Mouse (Mus musculus) forebrain, embryonic 13.5 days (tissue): ENCODE data around the gene Ccdc28a. TPM values are rescaled to one million over a fixed set of nuclear protein-coding genes. Genes with fewer than 3 reads are reported as not detected.

ENCODE experiments used
- ATAC-seq: fragments of 200-750 bp; cut with Nextera tagmentation; 2 replicates; pipeline ENCODE4 v1.8.0; 2017
- H3K27ac ChIP-seq: fragments of 300-500 bp; sonication (generic); 2 replicates; pipeline ENCODE4 v1.5.1; 2015; ENCODE audit warnings: inconsistent platforms, mild to moderate bottlenecking, moderate library complexity
- H3K27me3 ChIP-seq: fragments of 300-500 bp; sonication (generic); 2 replicates; pipeline ENCODE4 v1.6.1; 2015; ENCODE audit warnings: mild to moderate bottlenecking, inconsistent platforms
- H3K36me3 ChIP-seq: fragments of 300-500 bp; sonication (generic); 2 replicates; pipeline ENCODE4 v1.6.1; 2015; ENCODE audit warnings: mild to moderate bottlenecking, inconsistent platforms; ENCODE audit not compliant: poor library complexity, severe bottlenecking
- H3K4me1 ChIP-seq: fragments of 300-500 bp; sonication (generic); 2 replicates; pipeline ENCODE4 v1.6.1; 2015; ENCODE audit warnings: inconsistent platforms
- H3K4me2 ChIP-seq: fragments of 300-500 bp; sonication (generic); 2 replicates; pipeline ENCODE4 v1.6.1; 2015; ENCODE audit warnings: inconsistent platforms, mild to moderate bottlenecking, moderate library complexity
- H3K4me3 ChIP-seq: fragments of 300-500 bp; sonication (generic); 2 replicates; pipeline ENCODE4 v1.5.1; 2015; ENCODE audit warnings: mild to moderate bottlenecking, inconsistent platforms
- H3K9ac ChIP-seq: fragments of 300-500 bp; sonication (generic); 2 replicates; pipeline ENCODE4 v1.6.1; 2015; ENCODE audit warnings: mild to moderate bottlenecking, inconsistent platforms
- H3K9me3 ChIP-seq: fragments of 300-500 bp; sonication (generic); replicated peaks from 2 replicates; pipeline ENCODE4 v1.6.1; 2016; ENCODE audit warnings: inconsistent platforms
- WGBS: fragments of 180-500 bp; shearing (Covaris S2); methylation state at CpG from one replicate; pipeline ENCODE4 v1.1.7; 2015; 5-methylcytosine and 5-hydroxymethylcytosine counted together
- polyA plus RNA-seq: library from polyadenylated mRNA; unstranded; fragments of >200 nt; fragmentation: Nextera tagmentation; extraction: Ambion mirVana; gene quantifications from 2 replicates; pipeline ENCODE4 v1.2.1, GENCODE M21; 2015

Gene Ccdc28a
- polyA plus RNA-seq, 1 experiment from 2014 or later = 7.2 TPM

DNA sequence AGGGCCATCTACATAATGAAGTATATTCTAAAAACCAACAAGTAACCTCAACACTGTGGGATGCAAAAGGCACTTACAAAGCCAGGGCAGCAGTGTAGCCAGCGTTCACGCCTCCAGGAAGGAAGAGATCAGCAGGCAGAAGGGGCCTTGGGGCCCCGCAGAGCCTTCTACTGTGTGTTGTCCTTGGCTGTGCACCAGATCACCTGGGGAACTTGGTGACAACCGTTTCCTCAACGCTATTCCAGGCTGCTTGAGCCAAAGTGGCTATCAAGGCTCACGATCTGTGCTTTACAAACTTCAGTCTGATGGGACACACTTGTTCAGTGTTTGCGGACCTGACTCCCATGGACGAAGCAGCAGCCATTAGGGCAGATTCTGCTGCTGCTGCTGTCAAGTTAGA is 43.1 kb downstream of the Ccdc28a start:
- H3K36me3 ChIP-seq = no peaks in the 10 kb centered on the region
- no peak overlapping the region for H3K9ac ChIP-seq
- H3K4me1 ChIP-seq = no peaks in the 10 kb centered on the region
- H3K4me3 ChIP-seq = no peak overlapping the region
- no peaks in the 10 kb centered on the region for H3K27me3 ChIP-seq
- H3K9me3 ChIP-seq = no peaks in the 10 kb centered on the region
- no peak overlapping the region for H3K4me2 ChIP-seq
- no peak overlapping the region for H3K27ac ChIP-seq
- WGBS = 83% methylated on average over 8 of the region's 8 CpGs
- no peak for ATAC-seq

DNA sequence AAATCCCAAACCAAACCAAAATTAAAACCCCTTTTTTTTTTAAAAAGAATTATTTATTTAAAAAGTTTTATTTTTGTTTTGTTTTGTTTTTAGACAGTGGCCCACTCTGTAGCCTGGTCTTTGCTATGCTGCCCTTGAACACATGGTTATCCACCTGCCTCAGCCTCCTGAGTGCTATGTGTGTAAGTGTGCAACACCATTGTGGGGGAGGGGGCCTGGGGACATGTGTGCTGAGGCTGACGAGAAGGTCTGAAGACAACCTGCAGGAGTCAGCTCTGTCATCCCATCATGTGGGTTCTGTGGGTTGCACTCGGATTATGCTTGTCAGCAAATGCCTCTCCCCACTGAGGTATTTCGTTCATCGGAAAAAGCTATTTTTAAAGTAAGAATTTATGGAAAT is 45.3 kb downstream of the Ccdc28a start:
- ATAC-seq = no peak
- 83% methylated on average over 4 of the region's 4 CpGs for WGBS
- Histone ChIP-seq H3K4me3 (no peak overlapping the region), H3K27ac (no peak overlapping the region), H3K36me3 (no peaks in the 10 kb centered on the region), H3K4me2 (no peak overlapping the region), H3K9ac (no peak overlapping the region), H3K9me3 (no peaks in the 10 kb centered on the region), H3K4me1 (no peaks in the 10 kb centered on the region), H3K27me3 (no peaks in the 10 kb centered on the region)

DNA sequence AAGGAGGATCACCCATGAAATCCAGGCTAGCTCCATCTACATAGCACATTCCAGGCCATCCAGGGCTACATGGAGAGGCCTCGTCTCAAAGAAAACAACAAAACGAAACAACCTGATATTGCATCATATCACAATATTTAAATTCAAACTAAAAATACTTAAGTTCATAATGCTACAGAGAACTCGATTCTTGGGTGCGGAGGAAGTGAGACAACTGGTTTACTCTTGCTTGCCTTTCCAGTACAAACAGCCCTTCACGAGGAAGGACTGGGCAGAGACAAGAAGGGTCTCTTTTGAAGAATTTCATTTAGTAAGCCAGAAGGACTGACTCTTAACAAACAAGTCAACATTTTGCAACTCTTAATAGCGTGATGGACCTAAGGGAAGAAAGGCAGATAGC is 46.2 kb downstream of the Ccdc28a start:
- Histone ChIP-seq H3K27me3 (no peaks in the 10 kb centered on the region), H3K27ac (no peak overlapping the region), H3K4me2 (no peak overlapping the region), H3K9ac (no peak overlapping the region), H3K36me3 (no peaks in the 10 kb centered on the region), H3K9me3 (no peaks in the 10 kb centered on the region), H3K4me1 (no peaks in the 10 kb centered on the region), H3K4me3 (no peak overlapping the region)
- ATAC-seq = no peak
- 88% methylated on average over 6 of the region's 6 CpGs for WGBS

DNA sequence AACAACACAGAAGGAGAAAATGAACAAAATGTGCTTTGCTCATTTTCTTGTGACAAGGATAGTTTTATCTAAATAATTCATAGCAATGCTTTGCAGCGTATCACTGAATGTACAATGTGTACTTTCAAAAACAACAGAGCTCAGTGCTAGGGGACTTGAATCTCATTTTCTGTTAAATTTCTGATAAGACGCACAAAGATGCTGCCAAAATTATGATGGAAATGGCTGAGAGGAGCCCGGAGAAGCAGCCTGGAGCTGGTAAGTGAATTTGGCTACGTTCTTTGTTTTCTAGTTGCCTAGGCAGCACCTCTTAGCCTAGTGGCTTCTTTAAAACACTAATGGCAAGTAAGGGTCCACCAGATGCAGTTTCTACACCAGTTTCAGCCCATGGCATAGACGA is 52.6 kb downstream of the Ccdc28a start:
- Histone ChIP-seq H3K9ac (no peak overlapping the region), H3K27ac (no peak overlapping the region), H3K27me3 (no peaks in the 10 kb centered on the region), H3K36me3 (no peaks in the 10 kb centered on the region), H3K4me3 (no peak overlapping the region), H3K4me2 (no peak overlapping the region), H3K4me1 (no peaks in the 10 kb centered on the region), H3K9me3 (no peaks in the 10 kb centered on the region)
- no peak for ATAC-seq
- WGBS = 89% methylated on average over 5 of the region's 5 CpGs

DNA sequence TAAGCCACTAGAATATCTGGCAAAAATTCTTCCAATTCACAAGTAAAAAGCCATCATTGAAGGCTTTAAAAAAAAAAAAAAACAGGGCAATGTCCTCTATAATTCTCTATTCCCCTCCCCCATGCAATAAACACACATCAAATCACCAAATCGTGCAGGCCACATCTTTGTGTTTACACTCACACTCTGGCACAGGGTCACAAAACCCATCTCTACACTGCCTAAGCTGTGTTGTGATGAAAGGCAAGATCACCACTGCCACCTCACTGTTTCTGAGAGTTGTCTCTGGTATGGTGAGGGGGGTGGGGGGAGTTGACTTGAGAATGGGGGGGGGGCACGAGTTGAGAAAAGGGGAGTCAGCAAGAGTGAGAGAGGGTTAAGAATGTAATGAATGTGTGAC is 57.5 kb downstream of the Ccdc28a start:
- Histone ChIP-seq H3K4me2 (no peak overlapping the region), H3K9ac (no peak overlapping the region), H3K9me3 (no peaks in the 10 kb centered on the region), H3K27me3 (no peaks in the 10 kb centered on the region), H3K36me3 (no peaks in the 10 kb centered on the region), H3K27ac (no peak overlapping the region), H3K4me3 (no peak overlapping the region), H3K4me1 (no peaks in the 10 kb centered on the region)
- no peak for ATAC-seq
- 63% methylated on average over 2 of the region's 2 CpGs for WGBS

DNA sequence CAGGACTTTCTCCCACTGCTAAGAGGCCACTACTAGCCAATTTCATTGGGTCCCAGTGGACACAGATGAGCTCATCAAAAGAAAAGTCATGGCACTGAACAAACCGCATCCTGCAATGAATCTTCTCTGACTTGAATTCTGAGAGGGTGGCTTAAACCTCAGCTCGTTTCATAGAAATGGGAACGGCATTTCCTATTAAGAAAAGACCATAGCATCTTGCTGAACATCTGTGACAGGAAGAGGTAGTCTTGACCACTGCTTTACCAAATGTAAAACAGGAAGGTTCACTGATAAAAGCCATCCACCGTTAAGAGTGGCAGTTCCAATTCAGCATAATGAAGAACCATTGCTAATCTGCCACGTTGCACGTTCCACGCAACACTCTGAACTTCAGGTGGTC is 58.1 kb downstream of the Ccdc28a start:
- H3K9ac ChIP-seq = no peak overlapping the region
- no peak for ATAC-seq

DNA sequence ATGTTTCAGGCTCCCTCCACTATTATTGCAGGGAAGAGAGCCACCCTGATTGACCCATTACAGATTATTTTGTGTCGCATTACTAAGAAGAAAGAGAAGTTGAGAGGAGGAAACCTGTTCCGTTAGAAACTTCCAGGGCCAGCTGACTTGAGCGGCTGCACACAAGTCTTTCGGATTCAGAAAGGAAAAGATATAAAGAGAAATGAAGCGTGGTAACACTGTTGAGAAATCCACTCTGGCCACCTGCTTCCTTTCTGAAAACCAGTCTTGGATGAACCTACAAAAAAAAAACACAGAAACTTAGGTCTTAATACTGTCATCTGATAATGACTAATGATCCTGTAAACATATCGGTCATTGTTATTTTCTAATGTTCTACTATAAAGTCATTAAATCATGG is 59.7 kb downstream of the Ccdc28a start:
- 91% methylated on average over 6 of the region's 6 CpGs for WGBS

More for the DNA sequence above, 58.1 kb downstream of the Ccdc28a start:
- no peaks in the 10 kb centered on the region for H3K9me3 ChIP-seq
- no peaks in the 10 kb centered on the region for H3K4me1 ChIP-seq
- no peak overlapping the region for H3K4me3 ChIP-seq
- H3K36me3 ChIP-seq = no peaks in the 10 kb centered on the region
- 96% methylated on average over 7 of the region's 7 CpGs for WGBS
- no peak overlapping the region for H3K4me2 ChIP-seq
- no peak overlapping the region for H3K27ac ChIP-seq
- H3K27me3 ChIP-seq = no peaks in the 10 kb centered on the region

More for the DNA sequence above, 59.7 kb downstream of the Ccdc28a start:
- Histone ChIP-seq H3K4me3 (no peak overlapping the region), H3K9me3 (no peaks in the 10 kb centered on the region), H3K4me1 (no peaks in the 10 kb centered on the region), H3K36me3 (no peaks in the 10 kb centered on the region), H3K9ac (no peak overlapping the region), H3K27me3 (no peaks in the 10 kb centered on the region), H3K4me2 (no peak overlapping the region), H3K27ac (no peak overlapping the region)
- ATAC-seq = no peak

Other genes with a start within 250 kb of the Ccdc28a start
- 239 and 373 TPM in 2 replicates for gene Abracl, start 211.7 kb downstream of the Ccdc28a start, polyA plus RNA-seq
- gene Reps1, start 179.1 kb downstream of the Ccdc28a start, polyA plus RNA-seq = 16.3 and 17.9 TPM in 2 replicates
- gene Ect2l, start 24.1 kb downstream of the Ccdc28a start, polyA plus RNA-seq = 0.58 TPM in 1 of 2 replicates, not detected in the other
- 14.2 and 16.3 TPM in 2 replicates for gene Nhsl1, start 84.0 kb upstream of the Ccdc28a start, polyA plus RNA-seq